Mouse (Mus musculus): ENCODE data around the gene Rhox4f. TPM values are rescaled to one million over a fixed set of nuclear protein-coding genes. Genes with fewer than 3 reads are reported as not detected.
"Not testable (repeated sequence)": the region's sequence is repeated elsewhere in the genome, so short reads cannot be mapped to it uniquely, and the experiment has no call there.

Gene Rhox4f
- total RNA-seq (2021): not detected

DNA sequence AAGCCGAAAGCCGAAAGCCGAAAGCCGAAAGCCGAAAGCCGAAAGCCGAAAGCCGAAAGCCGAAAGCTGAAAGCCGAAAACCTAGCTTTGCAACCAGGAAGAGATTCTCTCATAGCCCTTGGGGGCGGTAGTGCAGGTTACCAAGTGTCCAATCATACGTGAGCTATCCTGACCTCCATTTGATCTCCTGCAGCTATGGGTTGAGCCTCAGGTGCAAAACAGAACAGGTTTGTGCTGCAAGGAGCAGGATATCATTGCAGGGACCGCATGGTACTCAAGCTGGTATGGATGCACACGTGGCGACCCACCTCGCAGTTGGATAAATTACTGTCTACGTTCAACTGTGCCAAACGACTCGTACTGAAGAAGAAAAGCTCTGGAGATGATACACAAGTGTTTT lies at the start of gene Rhox4f:
Gene Rhox4f (minus strand): TSS at position 101 of the 400 bp plus-strand sequence.
- not testable (repeated sequence) for DNase-seq

DNA sequence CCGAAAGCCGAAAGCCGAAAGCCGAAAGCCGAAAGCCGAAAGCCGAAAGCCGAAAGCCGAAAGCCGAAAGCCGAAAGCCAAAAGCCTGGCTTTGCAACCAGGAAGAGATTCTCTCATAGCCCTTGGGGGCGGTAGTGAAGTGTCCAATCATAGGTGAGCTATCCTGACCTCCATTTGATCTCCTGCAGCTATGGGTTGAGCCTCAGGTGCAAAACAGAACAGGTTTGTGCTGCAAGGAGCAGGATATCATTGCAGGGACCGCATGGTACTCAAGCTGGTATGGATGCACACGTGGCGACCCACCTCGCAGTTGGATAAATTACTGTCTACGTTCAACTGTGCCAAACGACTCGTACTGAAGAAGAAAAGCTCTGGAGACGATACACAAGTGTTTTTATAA lies 43.7 kb upstream of the Rhox4f start, which contains the start of gene Rhox4g:
Gene Rhox4g (minus strand): TSS at position 101 of the 400 bp plus-strand sequence.
- DNase-seq: not testable (repeated sequence)

DNA sequence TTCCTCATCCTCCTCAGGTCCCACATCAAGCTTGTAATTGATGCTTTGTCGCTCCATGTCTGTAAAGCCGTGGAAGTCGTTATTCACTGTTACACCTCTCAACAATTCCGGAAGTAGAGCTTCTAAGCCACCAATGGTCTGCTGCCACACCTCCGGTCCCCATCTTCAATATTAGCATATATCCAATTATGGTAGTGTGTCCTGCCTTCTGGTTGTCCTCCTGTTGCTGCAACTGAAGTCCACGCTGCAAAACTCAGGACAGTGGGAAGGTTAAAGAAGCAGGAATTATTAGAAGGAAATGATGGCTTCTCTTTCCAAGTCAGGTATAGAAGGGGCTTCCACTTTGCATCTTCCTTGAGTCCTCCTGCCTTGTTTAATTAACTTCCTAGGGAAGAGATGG lies 35.9 kb upstream of the Rhox4f start, which contains the start of gene Rhox2g:
Gene Rhox2g (minus strand): TSS at position 101 of the 400 bp plus-strand sequence.
- DNase-seq: not testable (repeated sequence)

DNA sequence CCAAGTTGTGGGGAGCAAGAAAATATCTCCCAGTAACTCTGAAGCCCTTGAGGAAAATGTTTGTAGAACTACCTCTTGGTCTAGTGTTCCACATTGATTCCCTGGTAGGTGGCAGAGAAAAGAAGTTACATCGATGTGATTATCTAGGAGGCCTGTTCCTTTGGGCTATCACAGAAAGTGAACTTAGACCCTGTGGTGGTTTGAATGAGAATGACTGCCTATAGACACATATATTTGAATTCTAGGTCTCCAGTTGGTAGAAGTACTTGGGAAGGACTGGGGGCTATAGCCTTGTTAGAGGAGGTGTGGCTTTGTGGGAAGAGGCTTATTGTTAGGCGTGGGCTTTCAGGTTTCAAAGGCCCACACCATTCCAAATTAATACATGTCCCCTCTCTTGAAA lies 21.0 kb upstream of the Rhox4f start, which contains the start of gene Rhox3g:
Gene Rhox3g (minus strand): TSS at position 101 of the 400 bp plus-strand sequence.
- not testable (repeated sequence) for DNase-seq

DNA sequence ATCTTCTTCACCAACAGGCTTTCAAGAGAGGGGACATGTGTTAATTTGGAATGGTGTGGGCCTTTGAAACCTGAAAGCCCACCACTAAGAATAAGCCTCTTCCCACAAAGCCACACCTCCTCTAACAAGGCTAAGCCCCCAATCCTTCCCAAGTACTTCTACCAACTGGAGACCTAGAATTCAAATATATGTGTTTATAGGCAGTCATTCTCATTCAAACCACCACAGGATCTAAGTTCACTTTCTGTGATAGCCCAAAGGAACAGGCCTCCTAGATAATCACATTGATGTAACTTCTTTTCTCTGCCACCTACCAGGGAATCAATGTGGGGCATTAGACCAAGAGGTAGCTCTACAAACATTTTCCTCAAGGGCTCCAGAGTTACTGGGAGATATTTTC lies 26.8 kb downstream of the Rhox4f start, which contains the start of gene Rhox3f:
Gene Rhox3f (plus strand): TSS at position 301 of the 400 bp plus-strand sequence.
- not testable (repeated sequence) for DNase-seq

DNA sequence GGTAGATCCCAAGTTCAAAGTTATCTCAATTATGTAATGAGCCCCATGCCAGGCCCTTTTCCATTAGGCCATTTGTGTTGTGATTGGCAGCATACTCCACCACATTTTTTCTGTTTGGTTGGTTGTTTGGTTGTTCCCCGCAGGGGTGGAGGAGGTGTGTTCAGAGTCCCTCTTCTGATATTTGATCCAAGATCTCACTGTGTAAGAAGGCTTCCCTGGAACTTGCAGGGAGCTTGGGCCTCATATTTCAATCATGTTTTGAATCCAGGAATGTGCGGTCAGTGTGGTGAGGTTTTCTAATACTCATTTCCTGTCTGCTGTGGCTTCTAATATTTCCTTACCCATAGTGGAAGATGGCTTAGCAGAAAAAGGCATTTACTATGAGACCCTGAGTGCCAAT lies 34.9 kb downstream of the Rhox4f start:
- DNase-seq: not testable (repeated sequence)

DNA sequence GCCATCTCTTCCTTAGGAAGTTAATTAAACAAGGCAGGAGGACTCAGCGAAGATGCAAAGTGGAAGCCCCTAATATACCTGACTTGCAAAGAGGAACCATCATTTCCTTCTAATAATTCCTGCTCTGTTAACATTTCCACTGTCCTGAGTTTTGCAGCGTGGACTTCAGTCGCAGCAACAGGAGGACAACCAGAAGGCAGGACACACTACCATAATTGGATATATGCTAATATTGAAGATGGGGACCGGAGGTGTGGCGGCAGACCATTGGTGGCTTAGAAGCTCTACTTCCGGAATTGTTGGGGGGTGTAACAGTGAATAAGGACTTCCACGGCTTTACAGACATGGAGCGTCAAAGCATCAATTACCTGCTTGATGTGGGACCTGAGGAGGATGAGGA lies 36.4 kb downstream of the Rhox4f start, which contains the start of gene Rhox2f:
Gene Rhox2f (plus strand): TSS at position 301 of the 400 bp plus-strand sequence.
- not testable (repeated sequence) for DNase-seq

DNA sequence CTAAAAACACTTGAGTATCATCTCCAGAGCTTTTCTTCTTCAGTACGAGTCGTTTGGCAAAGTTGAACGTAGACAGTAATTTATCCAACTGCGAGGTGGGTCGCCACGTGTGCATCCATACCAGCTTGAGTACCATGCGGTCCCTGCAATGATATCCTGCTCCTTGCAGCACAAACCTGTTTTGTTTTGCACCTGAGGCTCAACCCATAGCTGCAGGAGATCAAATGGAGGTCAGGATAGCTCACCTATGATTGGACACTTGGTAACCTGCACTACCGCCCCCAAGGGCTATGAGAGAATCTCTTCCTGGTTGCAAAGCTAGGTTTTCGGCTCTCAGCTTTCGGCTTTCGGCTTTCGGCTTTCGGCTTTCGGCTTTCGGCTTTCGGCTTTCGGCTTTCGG lies 50.4 kb downstream of the Rhox4f start, which contains the start of gene Rhox4e:
Gene Rhox4e (plus strand): TSS at position 301 of the 400 bp plus-strand sequence.
- DNase-seq: not testable (repeated sequence)

Other genes with a start within 250 kb of the Rhox4f start
- gene Rhox3a2, start 227.7 kb downstream of the Rhox4f start, total RNA-seq (2021): not detected
- gene Rhox4a2, start 216.9 kb downstream of the Rhox4f start, total RNA-seq (2021): not detected
- not detected for gene Rhox2b, start 195.6 kb downstream of the Rhox4f start, total RNA-seq (2021)
- gene Rhox4b, start 175.2 kb downstream of the Rhox4f start, total RNA-seq (2021): not detected
- not detected for gene Rhox2c, start 154.0 kb downstream of the Rhox4f start, total RNA-seq (2021)
- gene Rhox3c, start 149.1 kb downstream of the Rhox4f start, total RNA-seq (2021): not detected
- gene Rhox4c, start 127.4 kb downstream of the Rhox4f start, total RNA-seq (2021): not detected
- gene Rhox2d, start 114.3 kb downstream of the Rhox4f start, total RNA-seq (2021): not detected
- gene Rhox4d, start 93.3 kb downstream of the Rhox4f start, total RNA-seq (2021): not detected
- gene Rhox2e, start 77.3 kb downstream of the Rhox4f start, total RNA-seq (2021): not detected
- not detected for gene Rhox3e, start 65.7 kb downstream of the Rhox4f start, total RNA-seq (2021)
- not detected for gene Rhox4e, start 50.3 kb downstream of the Rhox4f start, total RNA-seq (2021)
- not detected for gene Rhox2f, start 36.3 kb downstream of the Rhox4f start, total RNA-seq (2021)
- gene Rhox3f, start 26.7 kb downstream of the Rhox4f start, total RNA-seq (2021): not detected
- not detected for gene Rhox3g, start 20.9 kb upstream of the Rhox4f start, total RNA-seq (2021)
- not detected for gene Rhox2g, start 35.8 kb upstream of the Rhox4f start, total RNA-seq (2021)
- gene Rhox4g, start 43.6 kb upstream of the Rhox4f start, total RNA-seq (2021): not detected
- not detected for gene Rhox3h, start 61.1 kb upstream of the Rhox4f start, total RNA-seq (2021)
- not detected for gene Rhox2h, start 65.6 kb upstream of the Rhox4f start, total RNA-seq (2021)
- not detected for gene Rhox5, start 197.1 kb upstream of the Rhox4f start, total RNA-seq (2021)
- gene Rhox6, start 219.2 kb upstream of the Rhox4f start, total RNA-seq (2021): not detected
- gene Rhox7a, start 224.0 kb upstream of the Rhox4f start, total RNA-seq (2021): not detected

Measured in layer of hippocampus, postnatal 36 days (tissue).